Mouse (Mus musculus) liver, embryonic 14.5 days (tissue): ENCODE results near the gene Arl3. TPM values are rescaled to one million over a fixed set of nuclear protein-coding genes. Genes with fewer than 3 reads are reported as not detected.

Experiments
- ATAC-seq: fragments of 200-750 bp; cut with Nextera tagmentation; 2 replicates; pipeline ENCODE4 v1.8.0; 2017; ENCODE audit warnings: moderate number of reproducible peaks, mild to moderate bottlenecking, moderate library complexity; ENCODE audit not compliant: insufficient read depth
- DNase-seq, 3 experiments: peaks; one replicate each; pipeline ENCODE4 v3.0.0-alpha.2; 2012 to 2013; ENCODE audit warnings: low read depth in 3 of 3, low spot score in 3 of 3
- H3K27ac ChIP-seq: fragments of 300-500 bp; sonication (generic); 2 replicates; pipeline ENCODE4 v1.5.1; 2014; ENCODE audit warnings: moderate library complexity, mild to moderate bottlenecking, control low read depth, inconsistent platforms
- H3K27me3 ChIP-seq: fragments of 300-500 bp; sonication (generic); 2 replicates; pipeline ENCODE4 v1.6.1; 2014; ENCODE audit warnings: mild to moderate bottlenecking, low read length, moderate library complexity; ENCODE audit not compliant: control insufficient read depth, insufficient read depth
- H3K36me3 ChIP-seq: fragments of 300-500 bp; sonication (generic); replicated peaks from 2 replicates; pipeline ENCODE4 v1.6.1; 2014; ENCODE audit warnings: low read depth; ENCODE audit not compliant: control insufficient read depth, insufficient read depth
- H3K4me1 ChIP-seq, 2 experiments: fragments of 200-500 bp in 1 of 2; fragments of 300-500 bp in 1 of 2; sonication (generic) in 1 of 2; replicated peaks; 2 replicates each; pipeline ENCODE4 v1.6.1; 2012 to 2014; ENCODE audit warnings: antibody characterized with exemption in 1 of 2, inconsistent platforms in 1 of 2, low read length in 1 of 2; ENCODE audit not compliant: control insufficient read depth in 2 of 2, insufficient read depth in 2 of 2
- H3K4me2 ChIP-seq: fragments of 300-500 bp; sonication (generic); 2 replicates; pipeline ENCODE4 v1.6.1; 2014; ENCODE audit warnings: low read depth, mild to moderate bottlenecking, control low read depth, moderate library complexity
- H3K4me3 ChIP-seq, 2 experiments: fragments of 200-500 bp in 1 of 2; fragments of 300-500 bp in 1 of 2; sonication (generic) in 1 of 2; 2 replicates each; pipeline ENCODE4 v1.5.1; 2012 to 2014; ENCODE audit warnings: low read depth in 2 of 2, low read length in 2 of 2, mild to moderate bottlenecking in 2 of 2, control low read depth in 1 of 2, inconsistent platforms in 1 of 2, moderate library complexity in 1 of 2; ENCODE audit not compliant: insufficient read depth in 1 of 2
- H3K9ac ChIP-seq: fragments of 300-500 bp; sonication (generic); replicated peaks from 2 replicates; pipeline ENCODE4 v1.6.1; 2014; ENCODE audit warnings: mild to moderate bottlenecking, control low read depth, moderate library complexity
- H3K9me3 ChIP-seq: fragments of 300-500 bp; sonication (generic); 2 replicates; pipeline ENCODE4 v1.6.1; 2016; ENCODE audit warnings: low read length, mixed read lengths; ENCODE audit not compliant: control insufficient read depth
- CTCF ChIP-seq: IDR thresholded peaks from 2 replicates; pipeline ENCODE4 v1.5.1; 2016; ENCODE audit warnings: antibody characterized with exemption, low read depth, control low read depth
- EP300 ChIP-seq: IDR thresholded peaks from 2 replicates; pipeline ENCODE4 v1.6.1; 2016; ENCODE audit warnings: antibody characterized with exemption, low read depth
- WGBS: fragments of 180-500 bp; shearing (Covaris S2); extraction: QIAGEN DNeasy Blood & Tissue Kit; methylation state at CpG from one replicate; pipeline ENCODE4 v1.1.7; 2014; ENCODE audit not compliant: insufficient replicate concordance; 5-methylcytosine and 5-hydroxymethylcytosine counted together
- polyA plus RNA-seq, 2 experiments: library from polyadenylated mRNA; depleted of rRNA in 1 of 2; stranded (reverse) in 1 of 2; unstranded in 1 of 2; fragments of >200 nt; fragmentation: Nextera tagmentation in 1 of 2; extraction: Ambion mirVana in 1 of 2; gene quantifications; 2 replicates each; pipeline versions ENCODE4 v1.2.1 to v1.2.3; 2012 to 2014

Gene Arl3
- polyA plus RNA-seq, 2 experiments, result 17.1 to 27.6 TPM

DNA sequence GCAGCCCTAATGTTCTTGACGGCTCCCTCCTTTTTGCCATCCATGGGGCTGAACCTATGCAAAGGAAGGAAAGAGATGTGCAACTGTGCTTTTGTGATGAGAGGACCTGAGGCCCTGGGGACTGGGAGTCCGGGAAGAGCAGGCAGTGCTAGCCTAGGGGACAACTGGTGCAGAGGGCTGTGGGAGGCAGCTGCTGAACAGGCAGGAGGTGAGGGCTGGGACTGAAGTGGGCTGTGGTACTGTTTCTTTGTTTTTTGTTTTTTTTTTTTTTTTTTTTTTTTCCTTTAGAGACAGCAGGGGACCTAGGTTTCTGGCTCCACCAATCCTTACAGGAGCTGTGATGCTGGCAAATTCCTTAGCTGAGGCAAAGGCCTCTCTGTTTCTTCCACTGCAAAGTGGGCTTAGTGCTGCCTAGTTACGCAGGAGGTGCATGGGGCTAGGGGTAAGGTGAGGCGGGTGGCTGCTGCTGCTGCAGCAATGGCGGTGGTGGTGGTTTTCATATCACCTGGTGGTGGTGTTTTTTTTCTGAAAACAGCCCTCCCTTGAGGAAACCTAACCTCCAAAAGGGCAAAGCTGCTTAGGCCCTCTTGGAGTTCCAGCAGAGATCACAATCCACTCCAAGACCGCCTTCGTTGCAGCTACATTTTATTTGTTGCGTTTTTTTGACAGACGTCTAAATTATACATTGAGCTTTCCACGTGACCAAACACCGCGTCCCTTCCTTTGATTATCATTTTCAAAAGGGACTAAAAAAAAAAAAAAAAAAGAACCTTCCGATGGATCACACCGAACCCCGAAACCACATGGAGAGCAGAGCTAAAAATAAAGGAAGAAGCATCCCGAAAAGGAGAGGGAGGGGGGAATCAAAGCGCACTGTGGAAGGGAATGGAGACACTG lies 45.1 kb downstream of the Arl3 start:
- DNase-seq (no peak), ATAC-seq (no peak)
- WGBS, result 34% methylated on average over 17 of the region's 17 CpGs
- Histone ChIP-seq H3K27ac (no peak overlapping the region), H3K9ac (peak overlapping the region; percentile 34), H3K27me3 (peaks cover 6% of the 10 kb centered on the region; the same call in 1 of the 2 replicates), H3K4me2 (peak overlapping the region; percentile 71), H3K4me3 (peak overlapping the region; percentile 44 to 45; a peak in 2 of 4 replicates), H3K36me3 (no peaks in the 10 kb centered on the region), H3K9me3 (no peaks in the 10 kb centered on the region), H3K4me1 (peaks cover 33 to 52% of the 10 kb centered on the region in 2 experiments)
- TF ChIP-seq CTCF (no peak), EP300 (no peak)

DNA sequence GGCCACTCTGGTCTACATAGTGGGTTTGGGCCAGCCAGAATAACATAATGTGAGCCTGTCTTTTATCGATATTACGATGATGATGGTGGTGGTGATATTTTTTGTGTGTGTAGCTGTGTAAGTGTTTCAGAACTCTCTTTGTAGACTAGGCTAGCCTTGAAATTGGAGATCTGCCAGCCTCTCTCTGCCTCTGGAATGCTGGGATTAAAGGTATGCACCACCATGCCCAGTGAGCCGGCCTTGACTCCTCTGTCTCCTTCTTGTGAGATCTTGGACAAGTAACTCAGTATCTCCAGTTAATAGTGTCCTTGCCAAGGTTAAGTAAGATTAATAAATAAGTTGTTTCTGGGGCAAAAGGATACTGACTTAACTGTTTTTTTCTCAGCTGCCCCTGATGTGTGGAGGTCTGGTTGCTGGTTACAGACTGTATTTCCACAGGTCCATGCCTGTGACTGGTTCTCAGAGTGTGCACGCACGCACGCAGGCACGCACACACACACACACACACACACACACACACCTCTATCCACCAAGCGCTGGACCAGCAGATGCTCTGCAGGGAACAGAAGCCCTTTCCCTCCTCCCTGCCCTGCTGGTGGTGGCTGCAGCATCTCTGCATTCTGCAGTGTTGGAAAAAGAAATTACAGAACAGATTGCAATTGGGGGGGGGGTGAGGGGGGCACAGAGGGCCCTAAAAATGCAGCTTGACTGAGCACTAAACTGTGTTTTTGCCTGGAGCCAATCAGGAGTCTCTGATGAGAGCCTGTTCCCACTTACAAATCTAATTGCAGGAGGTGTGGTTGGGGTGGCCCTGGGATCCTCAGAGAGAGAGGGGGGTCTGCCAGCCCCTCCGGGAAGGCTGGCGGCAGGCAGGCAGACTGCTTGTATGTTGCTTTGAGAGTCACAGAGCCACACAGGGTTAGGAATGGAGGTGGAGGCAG lies 47.0 kb downstream of the Arl3 start:
- Histone ChIP-seq H3K27ac (no peak overlapping the region), H3K4me2 (no peak overlapping the region), H3K4me1 (peaks cover 22 to 46% of the 10 kb centered on the region in 2 experiments), H3K36me3 (no peaks in the 10 kb centered on the region), H3K9me3 (no peaks in the 10 kb centered on the region), H3K27me3 (peaks cover 6% of the 10 kb centered on the region; the same call in 1 of the 2 replicates), H3K4me3 (no peak overlapping the region), H3K9ac (no peak overlapping the region)
- no peak for DNase-seq
- no peak for TF ChIP-seq EP300
- TF ChIP-seq CTCF, result no peak
- 81% methylated on average over 10 of the region's 10 CpGs for WGBS
- no peak for ATAC-seq

DNA sequence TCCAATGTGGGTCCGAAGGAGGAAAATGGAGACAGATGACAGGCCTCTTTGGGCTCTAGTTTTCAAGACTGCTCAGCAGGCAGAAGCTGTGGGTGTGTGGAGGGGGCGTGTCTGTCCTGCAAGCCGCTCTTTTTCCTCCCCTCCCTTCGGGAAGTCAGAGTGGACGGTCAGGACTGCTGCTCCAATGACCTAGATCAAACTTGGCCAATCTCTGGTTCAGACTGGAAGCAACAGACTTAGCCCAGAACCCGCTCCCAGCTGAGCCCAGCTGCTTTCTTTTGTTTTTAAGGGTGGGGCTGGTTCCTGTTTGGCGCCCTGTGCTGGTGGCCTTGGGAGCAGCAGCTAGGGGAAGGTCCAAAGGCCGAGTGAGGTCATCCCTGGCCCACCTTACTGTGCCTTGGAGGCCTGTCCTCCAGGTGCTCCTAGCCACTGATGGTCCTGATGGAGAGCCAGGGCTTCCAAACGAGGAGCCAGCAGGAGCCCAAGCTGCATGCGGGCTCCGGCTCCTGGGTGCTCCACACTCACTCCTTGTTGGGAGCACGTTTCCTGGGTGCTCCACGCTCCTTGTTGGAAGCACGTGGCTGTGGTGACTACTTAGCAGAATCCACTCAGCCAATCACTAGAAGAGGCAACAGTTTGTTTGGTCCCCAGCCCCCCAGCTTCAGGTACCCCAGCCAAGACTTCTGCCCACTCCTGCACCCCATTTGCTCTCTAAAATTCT lies 48.2 kb downstream of the Arl3 start:
- Histone ChIP-seq H3K27ac (no peak overlapping the region), H3K9ac (no peak overlapping the region), H3K4me1 (peaks cover 22 to 38% of the 10 kb centered on the region in 2 experiments), H3K36me3 (no peaks in the 10 kb centered on the region), H3K9me3 (no peaks in the 10 kb centered on the region), H3K4me2 (peak overlapping the region; percentile 23), H3K4me3 (no peak overlapping the region), H3K27me3 (peaks cover 6% of the 10 kb centered on the region; the same call in 1 of the 2 replicates)
- TF ChIP-seq CTCF (peak; percentile 41), EP300 (no peak)
- WGBS, result 26% methylated on average over 14 of the region's 14 CpGs
- no peak for DNase-seq
- peak; percentile 16; the same call in 1 of the 2 replicates for ATAC-seq

DNA sequence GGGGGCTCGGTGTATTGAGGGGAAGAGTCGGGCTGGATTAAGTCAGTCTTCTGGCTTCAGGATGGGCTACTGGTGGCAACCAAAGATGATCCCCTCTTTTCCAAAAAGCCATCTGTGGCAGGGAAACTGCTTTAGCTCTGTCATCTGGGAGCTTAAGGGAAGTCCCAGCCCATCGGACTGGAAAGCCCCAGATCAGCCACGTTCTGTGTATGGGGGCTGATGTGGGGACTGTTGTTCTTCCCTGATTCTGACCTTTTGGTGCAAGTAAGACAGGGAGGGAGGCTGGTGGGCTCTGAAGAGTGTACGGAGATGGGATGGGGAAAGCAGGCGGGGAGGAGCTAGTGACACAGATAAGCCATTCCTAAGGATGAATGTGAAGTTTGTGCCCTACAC lies 48.9 kb downstream of the Arl3 start:
- H3K9ac ChIP-seq, result no peak overlapping the region

More for the DNA sequence above, 48.9 kb downstream of the Arl3 start:
- TF ChIP-seq EP300 (no peak), CTCF (no peak)
- peak overlapping the region; percentile 23 for H3K4me2 ChIP-seq
- WGBS, result 27% methylated on average over 6 of the region's 6 CpGs
- H3K4me3 ChIP-seq, result no peak overlapping the region
- no peaks in the 10 kb centered on the region for H3K9me3 ChIP-seq
- H3K27me3 ChIP-seq, result peaks cover 6% of the 10 kb centered on the region; the same call in 1 of the 2 replicates
- ATAC-seq, result no peak
- peaks cover 23 to 36% of the 10 kb centered on the region in 2 experiments for H3K4me1 ChIP-seq
- H3K36me3 ChIP-seq, result no peaks in the 10 kb centered on the region
- no peak overlapping the region for H3K27ac ChIP-seq
- DNase-seq, result no peak
